Mouse (Mus musculus) cerebellum, adult 8-10 months (tissue): ENCODE measurements around the gene Wbp2nl.

Source experiments
- DNase-seq: peaks from one replicate; pipeline ENCODE4 v3.0.0; 2022

Wbp2nl gene

GRCm38 (mm10) chr15:82298764-82299561, at the start of gene Wbp2nl:
TSS of gene Wbp2nl (plus strand) at chr15:82298954.
- DNase-seq = no peak

DNA sequence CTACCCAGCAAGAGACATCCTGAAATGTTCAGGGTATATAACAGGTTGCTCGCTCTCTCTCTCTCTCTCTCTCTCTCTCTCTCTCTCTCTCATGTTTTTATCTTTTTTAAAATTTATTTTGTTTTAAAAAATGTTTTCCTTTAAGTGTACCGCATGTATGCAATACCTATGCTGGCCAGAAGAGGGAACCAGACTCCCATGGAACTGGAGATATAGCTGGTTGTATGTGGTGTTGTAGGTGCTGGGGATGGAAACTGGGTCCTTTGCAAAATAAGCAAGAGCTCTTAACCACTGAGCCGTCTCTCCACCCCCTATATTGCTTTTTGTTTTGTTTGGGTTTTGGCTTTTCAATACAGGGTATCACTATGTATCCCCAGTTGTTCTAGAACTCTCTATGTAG, 47.2 kb upstream of the Wbp2nl start:
- no peak for DNase-seq

DNA sequence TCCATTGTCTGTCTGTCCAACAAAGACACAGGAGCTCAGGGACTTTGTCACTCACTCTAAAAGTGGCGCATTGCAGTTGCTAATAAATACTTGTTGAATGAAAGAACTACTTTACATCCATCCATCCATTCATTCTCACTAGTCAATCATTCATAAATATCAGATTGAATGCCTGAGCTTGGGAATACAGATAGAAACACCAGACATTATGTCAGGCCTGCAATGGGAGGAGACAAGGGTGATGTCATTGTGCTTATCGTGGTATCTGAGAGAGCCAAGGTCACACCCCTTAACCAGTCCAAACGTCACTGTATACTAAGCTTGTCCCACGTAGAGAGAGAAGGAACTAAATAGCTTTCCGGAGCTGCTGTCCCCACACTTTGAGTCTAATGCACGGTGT, 46.7 kb upstream of the Wbp2nl start, which contains the start of gene 1500009C09Rik:
Gene 1500009C09Rik (plus strand): TSS at position 301 of the 400 bp plus-strand sequence.
- no peak for DNase-seq

GRCm38 (mm10) chr15:82255248-82255647, 43.5 kb upstream of the Wbp2nl start:
- DNase-seq = no peak

GRCm38 (mm10) chr15:82255944-82256383, 42.8 kb upstream of the Wbp2nl start:
- peak; percentile 74 for DNase-seq

- DNase-seq = peak; percentile 72
Observed at GRCm38 (mm10) chr15:82259510-82259909, 39.2 kb upstream of the Wbp2nl start.

- DNase-seq = peak; percentile 81
Observed at GRCm38 (mm10) chr15:82266356-82266755, 32.4 kb upstream of the Wbp2nl start.

- no peak for DNase-seq
Observed at GRCm38 (mm10) chr15:82268185-82268584, 30.6 kb upstream of the Wbp2nl start.

DNA sequence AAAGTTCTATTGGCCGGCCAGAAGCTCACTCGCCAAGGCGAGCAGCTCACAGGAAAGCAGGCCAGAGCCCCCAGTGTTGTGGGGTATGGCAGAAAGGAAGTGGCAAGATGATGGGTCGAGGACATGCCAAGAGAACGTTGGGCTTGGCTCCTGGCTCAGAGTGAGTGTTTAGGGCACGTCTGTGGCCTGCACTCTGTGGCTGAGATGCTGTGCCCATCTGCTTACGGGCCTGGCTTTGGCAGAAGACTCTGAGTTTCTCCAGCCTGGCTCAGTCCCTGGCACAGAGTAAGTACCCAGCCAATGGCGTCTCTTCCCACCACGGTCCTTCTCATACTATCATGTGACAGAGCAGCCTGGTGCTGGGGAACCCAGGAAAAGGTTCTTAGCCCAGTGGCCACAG, 30.0 kb upstream of the Wbp2nl start:
- DNase-seq = peak; percentile 59

GRCm38 (mm10) chr15:82271201-82271600, 27.6 kb upstream of the Wbp2nl start:
- DNase-seq = peak; percentile 83

DNA sequence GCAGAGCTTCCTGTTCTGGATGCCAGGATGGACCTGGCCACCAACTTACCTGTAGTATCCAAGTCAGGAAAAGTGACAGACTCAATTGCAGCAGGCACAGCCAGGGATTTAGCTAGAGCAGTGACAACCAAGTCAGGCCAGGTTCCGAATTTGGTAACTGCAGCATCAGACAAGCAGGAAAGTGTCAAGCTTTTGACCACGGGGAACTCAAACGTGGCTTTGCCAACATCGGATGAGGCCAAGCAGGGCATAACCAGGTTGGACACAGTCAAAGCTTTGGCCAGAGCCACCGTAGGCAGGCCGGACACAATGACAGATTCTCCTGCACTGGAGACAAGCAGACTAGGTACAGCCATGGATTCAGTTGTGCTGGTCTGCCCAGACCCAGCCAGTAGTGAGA, 26.5 kb upstream of the Wbp2nl start:
- DNase-seq = no peak

GRCm38 (mm10) chr15:82274593-82274926, 24.2 kb upstream of the Wbp2nl start, which contains the start of gene Sept3:
TSS of gene Sept3 (plus strand) at chr15:82274893.
- DNase-seq = no peak

- peak; percentile 85 for DNase-seq
Observed at GRCm38 (mm10) chr15:82274927-82275901, 23.5 kb upstream of the Wbp2nl start.

DNA sequence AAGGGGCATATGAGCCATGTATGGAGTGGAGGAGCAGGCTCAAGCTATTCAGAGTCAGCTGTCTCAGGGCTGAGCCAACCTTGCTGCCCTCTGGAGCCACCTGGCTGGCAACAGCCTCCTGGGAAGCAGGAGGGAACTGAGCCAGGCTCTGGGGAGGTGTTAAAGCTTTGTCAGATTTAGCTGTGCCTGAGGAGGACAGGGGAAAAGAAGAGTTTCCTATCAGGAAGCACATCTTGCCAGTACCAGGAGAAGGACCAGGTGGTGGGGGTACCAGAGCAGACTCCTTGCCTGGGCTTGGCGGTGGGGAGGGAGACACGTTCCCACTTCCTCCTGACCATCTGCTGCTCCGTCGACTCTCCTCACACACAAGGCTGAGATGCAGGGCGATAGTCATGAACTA, 21.2 kb upstream of the Wbp2nl start:
- DNase-seq = peak; percentile 84

DNA sequence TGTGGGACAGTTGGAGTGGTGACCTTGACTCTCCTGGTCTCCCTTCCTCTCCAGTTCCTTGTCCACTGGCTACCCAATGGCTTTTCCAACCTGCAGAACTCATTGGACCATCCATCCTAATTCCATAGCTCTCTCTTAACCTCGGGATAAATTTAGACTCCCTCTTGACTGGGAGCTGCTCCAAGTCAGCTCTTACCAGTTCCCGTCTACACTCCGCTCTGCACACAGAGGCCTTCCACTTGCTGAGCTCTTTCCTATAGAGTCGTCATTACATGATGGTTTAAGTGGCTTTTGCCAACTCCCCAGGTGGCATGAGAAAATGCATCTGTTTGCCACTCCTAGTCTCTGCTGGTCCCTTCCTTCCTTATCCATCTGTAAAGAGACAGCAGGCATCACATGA, 18.1 kb upstream of the Wbp2nl start:
- no peak for DNase-seq

GRCm38 (mm10) chr15:82286157-82286556, 12.6 kb upstream of the Wbp2nl start:
- no peak for DNase-seq

- DNase-seq = no peak
Observed at GRCm38 (mm10) chr15:82290252-82290651, 8.5 kb upstream of the Wbp2nl start.

DNA sequence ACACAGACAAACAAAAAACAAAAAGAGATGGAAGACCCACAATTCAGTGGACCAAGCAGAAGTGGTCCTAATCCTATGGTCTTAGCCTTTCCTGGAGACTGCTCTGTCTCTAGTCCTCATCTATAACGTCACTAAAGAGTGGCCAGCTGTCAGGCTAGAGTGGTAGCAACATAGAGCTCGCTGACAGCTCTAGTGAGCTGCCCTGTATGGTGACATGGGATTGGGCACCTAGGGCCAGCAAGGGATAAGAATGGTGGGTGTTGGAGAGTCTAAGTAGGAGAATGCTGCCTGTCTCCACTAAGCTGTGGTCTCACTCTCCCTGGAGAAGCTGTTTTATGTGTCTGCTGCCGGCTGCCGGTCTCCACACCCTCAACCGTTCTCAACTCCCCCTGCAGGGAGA, 5.9 kb upstream of the Wbp2nl start:
- no peak for DNase-seq

DNA sequence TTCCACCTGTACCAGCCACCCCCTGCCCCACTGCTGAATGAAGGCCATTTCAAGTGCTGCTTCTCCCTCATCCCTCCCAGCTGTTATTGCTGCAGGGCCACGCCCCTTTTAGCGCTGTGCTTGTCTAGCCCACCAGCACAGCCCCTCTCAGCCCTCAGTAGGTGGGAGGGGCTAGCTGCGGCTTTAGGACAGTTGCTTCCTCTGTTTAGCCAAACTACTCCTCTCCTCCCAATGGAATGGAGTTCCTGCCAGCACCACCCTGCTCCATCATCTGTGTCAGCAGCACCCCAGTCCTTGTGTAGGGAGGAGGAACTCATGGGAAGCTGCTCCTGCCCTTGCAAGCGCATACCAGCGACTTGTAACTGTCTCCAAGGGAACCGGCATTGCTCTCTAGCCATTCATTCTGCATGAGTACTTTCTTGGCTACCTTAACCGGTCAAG, 5.5 kb upstream of the Wbp2nl start:
- DNase-seq = no peak

DNA sequence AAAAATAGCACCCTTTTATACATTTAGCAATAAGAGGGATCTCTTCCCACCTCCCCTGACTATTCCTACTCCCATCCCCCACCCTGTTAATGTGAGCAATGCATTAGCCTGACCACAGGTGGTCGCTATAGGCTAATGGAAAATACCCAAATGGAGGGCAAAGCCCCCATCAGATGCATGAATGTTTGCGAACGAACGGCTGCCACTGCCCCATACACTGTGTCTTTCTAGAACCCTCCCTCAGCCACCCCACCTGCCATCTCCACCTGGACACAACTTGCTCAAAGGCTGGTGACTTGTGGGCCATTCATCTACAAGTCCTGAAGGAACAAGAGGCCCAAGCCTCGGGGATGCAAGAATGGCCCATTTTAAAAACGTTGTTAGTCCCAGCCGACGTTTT, 4.7 kb upstream of the Wbp2nl start:
- DNase-seq = no peak

DNA sequence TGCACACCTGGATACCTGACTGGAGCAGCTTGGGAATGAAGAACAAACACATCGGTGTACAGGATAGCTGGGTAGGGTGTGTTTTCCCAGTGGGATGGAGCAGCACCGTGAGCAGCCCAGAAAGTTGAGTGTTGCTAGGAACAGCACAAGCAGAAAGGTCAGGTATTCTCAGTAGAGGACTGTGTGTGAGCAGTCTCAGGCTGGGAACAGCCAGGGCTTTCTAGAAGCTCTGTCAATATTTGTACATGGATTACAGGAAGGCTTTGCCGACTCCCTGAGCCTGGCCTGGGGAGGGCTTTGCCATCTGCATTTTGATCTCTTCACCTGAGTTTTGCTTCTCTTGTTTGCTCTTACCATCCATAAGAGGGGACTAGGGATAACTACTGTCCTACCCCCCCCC, 8.4 kb downstream of the Wbp2nl start:
- no peak for DNase-seq

- no peak for DNase-seq
Observed at GRCm38 (mm10) chr15:82308416-82308815, 9.7 kb downstream of the Wbp2nl start.

DNA sequence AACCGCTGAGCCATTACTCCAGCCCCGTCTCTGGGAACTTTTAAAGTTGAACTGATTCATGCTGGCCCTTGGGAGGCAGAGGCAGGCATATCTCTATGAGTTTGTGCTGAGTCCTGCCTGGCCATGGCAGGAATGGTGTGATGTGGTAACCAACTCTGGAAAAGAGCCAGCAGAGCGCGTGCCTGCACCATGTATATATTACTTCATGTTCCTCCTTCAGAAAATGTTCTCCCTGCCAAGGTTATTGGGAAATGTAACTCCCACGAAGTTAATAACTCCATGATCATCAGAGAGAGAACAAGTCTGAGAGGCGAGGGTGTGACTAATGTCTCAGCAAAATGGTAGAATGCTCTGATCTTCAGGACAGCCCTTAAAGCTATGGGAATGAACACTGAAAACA, 19.1 kb downstream of the Wbp2nl start:
- no peak for DNase-seq

DNA sequence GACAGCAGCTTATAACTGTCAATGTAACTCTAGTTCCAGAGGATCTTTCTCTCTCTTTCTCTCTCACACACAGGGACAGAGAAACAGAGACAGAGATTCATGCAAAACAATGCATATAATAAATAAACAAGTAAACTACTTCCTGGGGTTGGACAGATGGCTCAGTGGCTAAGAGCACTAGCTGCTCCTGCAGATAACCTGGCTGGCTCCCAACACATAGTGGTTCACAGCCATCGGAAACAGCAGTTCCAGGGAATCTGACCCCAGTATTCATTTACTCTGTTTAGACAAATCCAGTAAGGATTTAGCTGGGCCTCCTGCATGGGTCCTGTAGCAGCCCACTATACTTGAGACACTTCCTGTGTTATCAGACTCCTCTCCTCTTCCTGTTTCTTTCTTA, 20.9 kb downstream of the Wbp2nl start:
- DNase-seq = no peak
